Comparison of ENCODE assay signal across 10 mouse cellular contexts in the genomic region with DNA sequence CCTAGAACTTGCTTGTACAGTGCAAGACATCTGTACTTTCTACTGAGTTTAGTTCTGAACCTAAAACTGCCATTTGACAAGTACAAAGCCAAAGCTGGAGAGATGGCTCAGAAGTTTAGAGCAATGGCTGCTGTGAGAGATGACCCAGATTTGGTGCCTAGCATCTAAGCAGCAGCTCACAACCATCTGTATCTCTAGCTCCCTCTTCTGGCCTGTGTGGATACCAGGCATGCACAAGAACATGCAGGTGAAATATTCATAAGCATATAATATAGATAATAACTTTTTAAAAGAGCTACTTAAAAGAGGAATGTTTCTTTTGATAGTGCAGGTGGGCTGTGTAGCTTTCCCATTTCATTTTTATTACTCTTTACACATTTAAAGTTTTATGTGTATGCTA. TPM values are rescaled to one million over a fixed set of nuclear protein-coding genes. Genes with fewer than 3 reads are reported as not detected.
A peak's percentile ranks its signal among the peaks of the same experiment; 100 is the strongest.
DNase-seq lines count a peak whose midpoint lies in the region; ATAC-seq and TF ChIP-seq lines count a peak whose summit lies in the region.
"Had no signal": no experiment of that assay in that cellular context is flagged by ENCODE, and none has a peak within 500 bp of the region (broad histone marks: within the 10 kb centered on the region; RNA-seq: fewer than 3 reads in every experiment).

No protein-coding gene starts in this region.

- no peak overlapping the region for H3K27ac ChIP-seq in kidney, adult 2 months (ENCODE audit: insufficient read depth, low read depth, low read length)
- no peak overlapping the region for H3K27ac ChIP-seq in kidney, embryonic 16.5 days (ENCODE audit: low read length)

- H3K27me3 ChIP-seq in kidney, adult 2 months (replicated peaks; ENCODE audit: control insufficient read depth, insufficient read depth, low read length), result no peaks in the 10 kb centered on the region
- H3K27me3 ChIP-seq in kidney, embryonic 16.5 days (ENCODE audit: insufficient read depth, low read length), result no peaks in the 10 kb centered on the region

- no peak for TF ChIP-seq POLR2A in kidney, adult 2 months (IDR thresholded peaks at IDR 0.05; ENCODE audit: low read depth, low read length)

- TF ChIP-seq CTCF in kidney, adult 2 months (conservative IDR thresholded peaks at IDR 0.05; ENCODE audit: insufficient read depth, insufficient read length, low read depth, low read length), result peak; percentile 77

- ATAC-seq in kidney, embryonic 16.5 days (ENCODE audit: low FRiP score, low TSS enrichment), result no peak
- ATAC-seq in erythroblast, adult 5-6 weeks (replicated peaks; ENCODE audit: low FRiP score, poor library complexity, severe bottlenecking), result no peak; the same call in 1 of the 2 replicates

- no peak overlapping the region for H3K4me3 ChIP-seq in kidney, adult 2 months (ENCODE audit: insufficient read depth, low read depth, low read length)
- no peak overlapping the region for H3K4me3 ChIP-seq in kidney, embryonic 16.5 days (ENCODE audit: low read length)

- no peaks in the 10 kb centered on the region for H3K36me3 ChIP-seq in kidney, adult 2 months (ENCODE audit: control insufficient read depth, insufficient read depth, low read length)
- no peaks in the 10 kb centered on the region for H3K36me3 ChIP-seq in kidney, embryonic 16.5 days (ENCODE audit: insufficient read depth, low read length)

- H3K9me3 ChIP-seq in kidney, embryonic 16.5 days (ENCODE audit: low read length), result no peaks in the 10 kb centered on the region

- no peak overlapping the region for H3K4me2 ChIP-seq in kidney, embryonic 16.5 days (replicated peaks; ENCODE audit: low read depth, low read length)

- no peak overlapping the region for H3K9ac ChIP-seq in kidney, embryonic 16.5 days (replicated peaks; ENCODE audit: low read length)

- intact Hi-C loops in heart, postnatal 14 days (cut with DNase I), result loop anchor here (1.0 to 2.0 kb wide), 2 partner anchors 65 to 138 kb away; no protein-coding TSS in a partner anchor
- intact Hi-C loops in left cerebral cortex, postnatal 10 days (cut with DNase I), result loop anchor here (5.0 to 10.0 kb wide), 2 partner anchors 69 to 136 kb away; no protein-coding TSS in a partner anchor

- no peaks in the 10 kb centered on the region for H3K4me1 ChIP-seq in kidney, adult 2 months (ENCODE audit: control insufficient read depth, insufficient read depth, low read length)
- no peaks in the 10 kb centered on the region for H3K4me1 ChIP-seq in kidney, embryonic 16.5 days (ENCODE audit: insufficient read depth, low read length)

- peak; percentile 65 for DNase-seq in kidney, adult 2 months
- DNase-seq in MEL-GATA-1-ER (ENCODE audit: extremely low read depth, low read depth), result peak; percentile 13
- peak; percentile 36 for DNase-seq in c-Kit-positive CD71-negative TER-119-negative erythroid progenitor cells, embryonic 14.5 days (ENCODE audit: low read depth)
- DNase-seq in heart, postnatal 14 days, result peak; percentile 22 to 59
- DNase-seq in left cerebral cortex, postnatal 10 days (ENCODE audit: extremely low spot score in 1 of 2, low spot score in 2 of 2), result peak; percentile 17 to 32
- peak; percentile 11 for DNase-seq in right cerebral cortex, postnatal 14 days

RNA-seq across cellular contexts. Expression of gene Rnase2a, which starts 15.0 kb away (rescaled TPM):
- not detected in 2 replicates for polyA plus RNA-seq in kidney, adult 2 months (2012; rRNA removed)
- polyA plus RNA-seq in kidney, embryonic 16.5 days (2015; fragmentation: Nextera tagmentation; extraction: Ambion mirVana), result not detected in 2 replicates
- not detected for total RNA-seq in heart, postnatal 14 days (2021)
- not detected for total RNA-seq in left cerebral cortex, postnatal 10 days (2021)
- total RNA-seq in erythroblast, adult 5-6 weeks (2015; ENCODE audit: low replicate concordance), result 1.3 TPM in 1 of 2 replicates, not detected in the other
- not detected in 2 replicates for total RNA-seq in erythroblast, adult 5-6 weeks (2017; ENCODE audit: low replicate concordance)
- total RNA-seq: gastrocnemius, postnatal 4 days had no signal
- polyA plus RNA-seq: neural tube, embryonic 11.5 days had no signal

RNA-seq across cellular contexts. Expression of gene Ear14, which starts 37.7 kb away (rescaled TPM):
- polyA plus RNA-seq in kidney, adult 2 months (2012; rRNA removed), result not detected in 2 replicates
- not detected in 2 replicates for polyA plus RNA-seq in kidney, embryonic 16.5 days (2015; fragmentation: Nextera tagmentation; extraction: Ambion mirVana)
- not detected for total RNA-seq in heart, postnatal 14 days (2021)
- not detected for total RNA-seq in left cerebral cortex, postnatal 10 days (2021)
- not detected in 2 replicates for total RNA-seq in erythroblast, adult 5-6 weeks (2015; ENCODE audit: low replicate concordance)
- not detected in 2 replicates for total RNA-seq in erythroblast, adult 5-6 weeks (2017; ENCODE audit: low replicate concordance)
- total RNA-seq: gastrocnemius, postnatal 4 days had no signal
- polyA plus RNA-seq: neural tube, embryonic 11.5 days had no signal

RNA-seq across cellular contexts. Expression of gene Ang2, which starts 42.0 kb away (rescaled TPM):
- polyA plus RNA-seq in kidney, adult 2 months (2012; rRNA removed), result not detected in 2 replicates
- polyA plus RNA-seq in kidney, embryonic 16.5 days (2015; fragmentation: Nextera tagmentation; extraction: Ambion mirVana), result not detected in 2 replicates
- total RNA-seq in heart, postnatal 14 days (2021), result not detected
- not detected for total RNA-seq in left cerebral cortex, postnatal 10 days (2021)
- not detected in 2 replicates for total RNA-seq in erythroblast, adult 5-6 weeks (2015; ENCODE audit: low replicate concordance)
- not detected in 2 replicates for total RNA-seq in erythroblast, adult 5-6 weeks (2017; ENCODE audit: low replicate concordance)
- total RNA-seq: gastrocnemius, postnatal 4 days had no signal
- polyA plus RNA-seq: neural tube, embryonic 11.5 days had no signal

Comparison
In these comparisons a context has a peak if more than half of its experiments do, and no peak if none do; other contexts are left out.
1. DNase-seq: peak in every context shown above with its lines; median percentile 65 in kidney, adult 2 months; 40 in heart, postnatal 14 days; 36 in c-Kit-positive CD71-negative TER-119-negative erythroid progenitor cells, embryonic 14.5 days; 24 in left cerebral cortex, postnatal 10 days; 13 in MEL-GATA-1-ER; 11 in right cerebral cortex, postnatal 14 days.